Mouse (Mus musculus) fat pad, adult 2 months (tissue): ENCODE measurements around the gene Lamtor3.
A peak's percentile ranks its signal among the peaks of the same experiment; 100 is the strongest.
"Not testable (repeated sequence)": the region's sequence is repeated elsewhere in the genome, so short reads cannot be mapped to it uniquely, and the experiment has no call there.

Experiments
- DNase-seq: peaks from one replicate; pipeline ENCODE4 v3.0.0-alpha.2; 2011; ENCODE audit warnings: low read depth, low spot score; ENCODE audit errors: extremely low read depth

Gene Lamtor3

GRCm38 (mm10) chr3:137918172-137918931, at the start of gene Lamtor3:
Lamtor3 (plus strand) TSS chr3:137918506.
- no peak for DNase-seq

GRCm38 (mm10) chr3:137869395-137869794, 48.9 kb upstream of the Lamtor3 start:
- no peak for DNase-seq

DNA sequence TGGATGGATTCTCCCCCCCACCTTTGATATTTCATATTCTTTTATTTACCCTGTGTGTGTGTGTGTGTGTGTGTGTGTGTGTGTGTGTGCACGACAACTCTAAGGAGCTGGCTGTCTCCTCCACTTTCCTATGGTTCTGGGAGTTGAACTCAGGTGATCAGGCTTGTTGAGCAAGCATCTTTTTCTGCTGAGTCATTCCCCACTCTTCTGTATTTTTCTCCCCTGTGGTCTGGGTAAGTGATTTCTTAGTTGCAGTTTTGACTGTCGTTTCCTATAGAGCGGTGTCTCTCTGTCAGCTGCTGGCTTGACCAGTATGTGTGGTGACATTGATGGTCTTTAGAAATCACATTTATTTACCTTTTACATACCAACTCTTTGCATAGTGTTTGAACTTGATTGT, 39.0 kb upstream of the Lamtor3 start:
- no peak for DNase-seq

- no peak for DNase-seq
Measured at GRCm38 (mm10) chr3:137880109-137880748, 38.1 kb upstream of the Lamtor3 start.

GRCm38 (mm10) chr3:137881093-137881492, 37.2 kb upstream of the Lamtor3 start:
- no peak for DNase-seq

DNA sequence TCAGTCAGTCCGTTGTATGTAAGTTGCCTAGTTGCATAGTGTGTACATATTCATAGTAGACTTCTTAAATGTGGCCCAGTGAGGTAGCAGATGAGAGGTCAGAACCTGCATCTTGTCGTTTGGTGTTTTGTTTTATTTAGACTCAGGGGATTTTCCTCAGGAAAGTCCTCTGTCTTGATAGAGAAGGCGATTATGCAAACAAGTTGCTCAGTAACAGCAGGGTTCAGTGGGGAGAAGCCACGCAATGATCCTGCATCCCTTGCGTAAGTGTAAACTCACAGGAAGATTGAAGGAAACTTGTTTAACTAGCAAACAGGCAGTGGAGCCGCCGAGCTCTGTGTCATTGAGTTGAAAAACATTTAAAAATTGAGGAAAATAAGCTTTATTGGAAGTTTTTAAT, 30.3 kb upstream of the Lamtor3 start:
- no peak for DNase-seq

GRCm38 (mm10) chr3:137891089-137891488, 27.2 kb upstream of the Lamtor3 start:
- DNase-seq: no peak

DNA sequence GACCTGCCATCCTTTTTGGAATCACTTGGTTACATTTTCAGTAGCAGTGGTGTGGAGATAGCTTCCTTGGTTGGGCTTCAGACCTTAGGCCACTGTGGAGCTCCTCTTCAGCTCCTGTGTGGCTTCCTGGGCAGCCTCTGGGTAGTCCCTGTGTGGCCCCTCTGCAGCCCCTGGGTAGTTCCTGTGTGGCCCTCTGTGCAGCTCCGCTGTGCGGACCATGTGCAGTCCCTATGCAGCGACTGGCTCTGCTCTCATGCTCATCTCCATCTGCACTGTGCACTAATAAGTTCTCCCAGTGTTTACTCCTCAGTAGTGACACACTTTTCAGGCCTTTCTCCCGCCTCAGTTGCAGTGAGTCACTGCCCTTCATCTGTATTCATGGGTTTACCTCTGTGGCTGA, 26.2 kb upstream of the Lamtor3 start:
- DNase-seq: no peak

- DNase-seq: no peak
Measured at GRCm38 (mm10) chr3:137893789-137894188, 24.5 kb upstream of the Lamtor3 start.

GRCm38 (mm10) chr3:137895196-137895595, 23.1 kb upstream of the Lamtor3 start:
- no peak for DNase-seq

DNA sequence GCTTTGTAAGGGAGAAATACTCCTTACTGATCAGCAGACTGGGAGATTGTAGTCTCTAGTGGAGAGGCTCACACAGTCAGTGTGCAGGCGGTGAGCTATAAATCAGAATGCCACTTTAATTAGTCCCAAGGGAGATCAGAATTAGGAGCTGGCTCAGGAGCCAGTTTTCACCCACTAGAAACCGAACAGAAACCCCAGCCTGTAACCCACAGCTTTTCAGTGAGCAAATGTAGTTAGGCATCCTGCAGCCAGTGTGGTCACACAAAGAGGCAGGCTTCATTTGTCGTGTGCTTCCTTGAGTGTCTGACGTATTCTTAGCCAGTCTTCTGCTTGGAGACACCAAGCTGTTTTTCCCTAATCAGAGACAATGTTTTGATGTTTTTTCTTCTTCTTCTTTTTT, 21.9 kb upstream of the Lamtor3 start:
- no peak for DNase-seq

DNA sequence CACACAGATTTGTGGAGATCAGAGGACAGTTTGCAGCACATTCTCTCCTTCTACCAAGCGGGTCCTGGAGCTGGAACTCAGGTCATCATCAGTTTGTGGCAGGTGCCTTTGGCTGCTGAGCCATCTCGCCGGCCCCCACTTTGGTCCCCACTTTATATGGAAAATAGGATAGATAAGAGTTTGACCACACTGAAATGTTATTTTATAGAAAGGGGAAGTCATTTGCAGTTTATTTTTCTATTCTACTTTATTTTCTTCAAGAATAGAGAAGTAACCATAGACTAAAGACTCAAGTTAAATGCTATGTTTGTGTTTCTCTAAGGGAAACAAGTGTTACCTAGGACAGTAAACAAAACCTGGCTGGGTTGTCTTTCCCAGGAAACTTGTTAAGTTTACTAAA, 21.4 kb upstream of the Lamtor3 start:
- no peak for DNase-seq

GRCm38 (mm10) chr3:137897685-137898084, 20.6 kb upstream of the Lamtor3 start:
- no peak for DNase-seq

DNA sequence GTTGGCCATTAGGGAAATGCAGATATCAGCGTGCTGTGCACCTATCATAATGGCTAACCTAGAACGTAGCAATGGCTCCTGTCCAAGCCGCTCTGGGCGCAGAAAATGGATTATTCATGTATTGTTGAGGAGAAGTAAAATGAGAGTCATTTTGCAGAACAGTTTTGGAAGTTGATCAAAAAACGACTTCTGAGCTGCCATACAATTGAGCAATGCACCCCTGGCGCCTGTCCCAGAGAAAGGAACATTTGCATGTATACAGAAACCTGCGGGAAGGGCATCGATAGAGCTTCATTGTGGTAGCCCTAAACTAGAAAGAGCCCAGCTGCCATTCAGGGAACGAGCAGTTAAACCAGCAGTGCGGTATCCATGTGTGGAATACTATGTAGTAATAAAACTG, 18.2 kb upstream of the Lamtor3 start:
- no peak for DNase-seq

- no peak for DNase-seq
Measured at GRCm38 (mm10) chr3:137913093-137913492, 5.2 kb upstream of the Lamtor3 start.

DNA sequence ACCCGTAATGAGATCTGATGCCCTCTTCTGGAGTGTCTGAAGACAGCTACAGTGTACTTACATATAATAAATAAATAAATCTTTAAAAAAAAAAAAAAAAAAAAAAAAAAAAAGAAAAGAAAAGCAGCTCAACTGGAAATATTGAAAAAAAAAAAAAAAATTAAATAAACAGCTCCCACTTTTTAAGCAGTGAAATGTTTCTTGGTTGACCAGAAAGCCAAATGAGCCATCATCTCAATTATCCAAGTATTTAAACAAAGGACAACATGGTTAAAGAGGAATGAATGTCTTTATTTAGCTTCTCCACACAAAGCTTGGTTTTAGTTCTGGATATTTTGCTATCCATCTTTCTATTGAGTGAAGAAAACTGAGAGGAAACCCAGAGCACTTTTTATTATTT, 3.7 kb upstream of the Lamtor3 start:
- not testable (repeated sequence) for DNase-seq

DNA sequence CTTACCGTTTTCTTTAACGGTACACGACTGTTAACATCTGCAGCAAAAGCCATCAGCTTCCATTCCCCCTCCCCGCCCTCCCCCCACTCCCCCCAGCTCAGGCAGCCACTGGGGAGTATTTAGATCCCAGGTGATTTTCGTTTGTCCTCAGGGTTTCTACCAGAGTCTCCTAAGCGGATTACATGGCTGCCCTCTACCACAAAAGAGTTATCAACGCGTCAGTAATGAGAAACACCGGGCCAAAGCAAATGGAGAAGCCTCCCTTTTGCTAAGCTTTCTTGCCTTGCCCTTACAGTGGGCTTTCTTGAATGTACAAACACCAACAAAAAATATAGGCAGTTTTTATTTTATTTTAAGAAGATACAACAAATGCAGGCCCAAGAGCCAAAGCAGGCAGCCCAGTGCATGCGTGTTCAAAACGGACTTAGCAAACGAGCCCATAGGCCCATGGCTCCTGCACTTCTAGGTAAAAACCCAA, 573 bp upstream of the Lamtor3 start:
- DNase-seq: no peak

- DNase-seq: peak; percentile 30
Measured at GRCm38 (mm10) chr3:137918932-137919311, 616 bp downstream of the Lamtor3 start.

- DNase-seq: no peak
Measured at GRCm38 (mm10) chr3:137919398-137919797, 1.1 kb downstream of the Lamtor3 start.

DNA sequence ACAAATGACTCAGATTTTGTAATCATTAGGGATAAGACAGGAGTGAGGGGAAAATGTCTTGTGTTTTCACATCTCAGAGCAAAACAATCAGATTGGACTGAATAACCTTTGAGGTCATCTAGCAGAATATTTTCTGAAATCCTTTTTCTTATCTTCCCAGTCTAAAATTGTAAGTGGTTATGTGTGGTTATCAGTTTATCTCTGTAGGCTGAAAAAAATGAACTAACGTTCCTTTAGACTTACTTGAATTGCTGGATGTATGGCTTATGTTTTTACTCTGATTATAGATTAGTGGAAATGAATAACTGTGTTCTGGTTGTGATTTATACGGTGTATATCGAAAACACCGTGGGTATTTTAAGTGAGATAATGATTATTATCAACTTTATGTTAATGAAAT, 2.3 kb downstream of the Lamtor3 start:
- no peak for DNase-seq

DNA sequence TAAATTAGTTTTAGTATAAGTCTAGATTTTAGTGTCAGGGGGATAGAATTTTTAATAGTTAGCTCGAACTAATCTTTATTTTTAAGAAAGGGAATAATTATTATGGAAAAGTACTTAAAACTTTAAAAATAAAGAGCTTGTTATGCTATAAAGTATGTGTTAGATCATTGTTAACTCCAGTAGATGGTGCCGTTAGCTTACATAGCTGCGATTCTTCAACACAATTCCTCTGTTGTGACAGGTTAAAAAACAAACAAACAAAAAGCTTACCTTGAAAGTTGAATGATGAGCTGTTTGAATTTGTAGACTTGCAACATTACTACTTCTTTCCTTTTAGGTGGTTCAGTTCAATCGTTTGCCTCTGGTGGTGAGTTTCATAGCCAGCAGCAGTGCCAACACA, 8.7 kb downstream of the Lamtor3 start:
- DNase-seq: no peak

DNA sequence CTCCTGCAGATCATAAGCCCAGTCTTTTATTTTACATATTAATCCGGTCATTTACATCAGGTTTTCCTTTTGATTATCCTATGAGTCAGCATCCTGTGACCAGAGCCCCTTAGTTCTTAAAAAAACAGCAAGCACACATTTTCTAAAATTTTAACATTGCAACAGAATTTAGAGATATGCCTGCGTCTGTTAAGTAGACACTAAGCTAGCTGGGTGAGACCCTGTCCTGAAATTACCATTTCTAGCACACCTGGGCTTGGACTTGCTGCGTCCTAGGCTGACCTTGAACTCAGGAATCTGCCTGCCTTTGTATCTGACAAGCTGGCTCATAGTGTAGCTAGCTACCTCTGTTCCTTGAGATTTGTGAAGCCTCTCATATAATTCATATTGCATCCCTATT, 11.6 kb downstream of the Lamtor3 start:
- no peak for DNase-seq

DNA sequence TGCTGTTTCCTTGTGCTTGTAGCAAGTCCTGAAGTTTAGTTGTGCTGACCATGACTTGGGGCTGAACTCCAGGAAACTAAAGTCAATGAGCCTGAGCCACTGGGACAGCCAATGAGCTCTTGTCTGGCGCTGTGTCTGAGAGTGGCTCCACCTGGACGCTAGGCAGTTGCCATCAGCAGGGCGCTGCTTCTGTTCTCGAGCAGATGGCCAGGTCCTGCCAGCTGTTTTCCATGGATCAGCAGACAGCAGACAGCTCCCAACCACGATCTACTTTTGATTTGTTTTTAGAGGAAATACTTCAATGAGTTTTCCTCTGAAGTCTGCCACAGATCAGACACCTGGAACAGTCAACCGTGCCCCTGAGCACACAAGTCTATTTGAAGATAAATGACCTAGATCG, 14.4 kb downstream of the Lamtor3 start:
- no peak for DNase-seq
